Mouse (Mus musculus) thymus, adult 2 months (tissue): ENCODE measurements around the gene Tmc4.

Experiments
- CTCF ChIP-seq: fragments of 200-500 bp; IDR thresholded peaks from 2 replicates; pipeline ENCODE4 v1.5.1; 2012; ENCODE audit warnings: mild to moderate bottlenecking, control low read depth, low read length, moderate library complexity, borderline replicate concordance; ENCODE audit not compliant: control insufficient read depth, poor library complexity, insufficient read depth; ENCODE audit errors: extremely low read depth
- POLR2A ChIP-seq: fragments of 200-500 bp; IDR thresholded peaks from 2 replicates; pipeline ENCODE4 v1.6.1; 2012; ENCODE audit warnings: mild to moderate bottlenecking, low read length, control low read depth, moderate library complexity; ENCODE audit not compliant: control insufficient read depth, poor library complexity, insufficient read depth; ENCODE audit errors: extremely low read depth

- TF ChIP-seq CTCF = no peak
- no peak for TF ChIP-seq POLR2A
These were observed 29.7 kb upstream of the Tmc4 start for GRCm38 (mm10) chr7:3707027-3707426.
